Mouse (Mus musculus) liver, embryonic 13.5 days (tissue): Measurements from ENCODE around the gene Ric1. TPM values are rescaled to one million over a fixed set of nuclear protein-coding genes. Genes with fewer than 3 reads are reported as not detected.
"Not testable (repeated sequence)": the region's sequence is repeated elsewhere in the genome, so short reads cannot be mapped to it uniquely, and the experiment has no call there.

ENCODE experiments used
- ATAC-seq: fragments of 200-750 bp; cut with Nextera tagmentation; 2 replicates; pipeline ENCODE4 v1.8.0; 2017; ENCODE audit warnings: low read depth, mild to moderate bottlenecking, moderate number of reproducible peaks, moderate library complexity
- DNase-seq: peaks from one replicate; pipeline ENCODE4 v3.0.0; 2022
- H3K27ac ChIP-seq: fragments of 300-500 bp; sonication (generic); 2 replicates; pipeline ENCODE4 v1.5.1; 2015; ENCODE audit warnings: moderate library complexity, mild to moderate bottlenecking, inconsistent platforms
- H3K27me3 ChIP-seq: fragments of 300-500 bp; sonication (generic); 2 replicates; pipeline ENCODE4 v1.6.1; 2015; ENCODE audit warnings: mild to moderate bottlenecking, inconsistent platforms
- H3K36me3 ChIP-seq: fragments of 300-500 bp; sonication (generic); 2 replicates; pipeline ENCODE4 v1.6.1; 2015; ENCODE audit warnings: mild to moderate bottlenecking, inconsistent platforms
- H3K4me1 ChIP-seq: fragments of 300-500 bp; sonication (generic); replicated peaks from 2 replicates; pipeline ENCODE4 v1.6.1; 2015; ENCODE audit warnings: inconsistent platforms
- H3K4me2 ChIP-seq: fragments of 300-500 bp; sonication (generic); 2 replicates; pipeline ENCODE4 v1.6.1; 2015; ENCODE audit warnings: inconsistent platforms, mild to moderate bottlenecking, moderate library complexity
- H3K4me3 ChIP-seq: fragments of 300-500 bp; sonication (generic); replicated peaks from 2 replicates; pipeline ENCODE4 v1.5.1; 2015; ENCODE audit warnings: mild to moderate bottlenecking, inconsistent platforms
- H3K9ac ChIP-seq: fragments of 300-500 bp; sonication (generic); 2 replicates; pipeline ENCODE4 v1.6.1; 2015; ENCODE audit warnings: mild to moderate bottlenecking, inconsistent platforms
- H3K9me3 ChIP-seq: fragments of 300-500 bp; sonication (generic); replicated peaks from 2 replicates; pipeline ENCODE4 v1.6.1; 2016; ENCODE audit warnings: inconsistent platforms
- WGBS: fragments of 180-500 bp; shearing (Covaris S2); methylation state at CpG from one replicate; pipeline ENCODE4 v1.1.7; 2015; ENCODE audit not compliant: insufficient replicate concordance; 5-methylcytosine and 5-hydroxymethylcytosine counted together
- polyA plus RNA-seq: library from polyadenylated mRNA; unstranded; fragments of >200 nt; fragmentation: Nextera tagmentation; extraction: Ambion mirVana; gene quantifications from 2 replicates; pipeline ENCODE4 v1.2.1, GENCODE M21; 2015

The Ric1 gene
- polyA plus RNA-seq, 1 experiment from 2014 or later = 3.4 TPM

GRCm38 (mm10) chr19:29566512-29566911, 44.4 kb downstream of the Ric1 start:
- H3K9ac ChIP-seq = no peak overlapping the region
- no peak for ATAC-seq
- peaks cover 8% of the 10 kb centered on the region for H3K36me3 ChIP-seq
- no peak overlapping the region for H3K4me2 ChIP-seq
- no peaks in the 10 kb centered on the region for H3K9me3 ChIP-seq
- 15% methylated on average over 1 of the region's 1 CpGs for WGBS
- H3K27me3 ChIP-seq = no peaks in the 10 kb centered on the region
- DNase-seq = no peak
- no peaks in the 10 kb centered on the region for H3K4me1 ChIP-seq
- H3K27ac ChIP-seq = no peak overlapping the region
- H3K4me3 ChIP-seq = no peak overlapping the region

DNA sequence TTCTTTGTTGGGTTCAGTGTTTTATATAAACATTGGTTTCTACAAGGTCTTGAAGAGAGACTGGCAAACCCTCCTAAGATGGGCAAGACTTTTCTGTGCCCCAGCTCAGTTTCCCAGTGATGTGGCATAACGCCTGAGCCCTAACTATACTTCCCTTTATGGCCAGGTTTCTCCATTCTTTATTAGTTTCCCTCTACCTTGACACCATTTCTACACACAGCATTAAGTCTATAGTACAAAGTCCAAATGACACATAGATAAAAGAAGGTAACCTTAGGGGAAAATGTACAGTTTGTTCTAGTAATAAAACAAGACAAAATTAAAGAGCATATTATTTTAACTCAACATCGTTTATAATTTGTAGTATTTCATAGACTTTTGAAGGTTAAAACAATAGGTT, 60.4 kb downstream of the Ric1 start:
- ATAC-seq (no peak), DNase-seq (no peak)
- Histone ChIP-seq H3K36me3 (peaks cover 33% of the 10 kb centered on the region), H3K27me3 (no peaks in the 10 kb centered on the region), H3K4me1 (no peaks in the 10 kb centered on the region), H3K4me2 (no peak overlapping the region), H3K9me3 (no peaks in the 10 kb centered on the region), H3K9ac (no peak overlapping the region), H3K4me3 (no peak overlapping the region), H3K27ac (no peak overlapping the region)
- WGBS = 68% methylated on average over 2 of the region's 2 CpGs

GRCm38 (mm10) chr19:29583734-29584133, 61.7 kb downstream of the Ric1 start:
- H3K4me1 ChIP-seq = no peaks in the 10 kb centered on the region
- H3K36me3 ChIP-seq = peaks cover 41% of the 10 kb centered on the region
- no peak overlapping the region for H3K4me3 ChIP-seq
- no peak overlapping the region for H3K4me2 ChIP-seq
- no peak overlapping the region for H3K9ac ChIP-seq
- DNase-seq (no peak), ATAC-seq (no peak)
- H3K27ac ChIP-seq = no peak overlapping the region
- H3K9me3 ChIP-seq = no peaks in the 10 kb centered on the region
- no peaks in the 10 kb centered on the region for H3K27me3 ChIP-seq
- 80% methylated on average over 6 of the region's 6 CpGs for WGBS

DNA sequence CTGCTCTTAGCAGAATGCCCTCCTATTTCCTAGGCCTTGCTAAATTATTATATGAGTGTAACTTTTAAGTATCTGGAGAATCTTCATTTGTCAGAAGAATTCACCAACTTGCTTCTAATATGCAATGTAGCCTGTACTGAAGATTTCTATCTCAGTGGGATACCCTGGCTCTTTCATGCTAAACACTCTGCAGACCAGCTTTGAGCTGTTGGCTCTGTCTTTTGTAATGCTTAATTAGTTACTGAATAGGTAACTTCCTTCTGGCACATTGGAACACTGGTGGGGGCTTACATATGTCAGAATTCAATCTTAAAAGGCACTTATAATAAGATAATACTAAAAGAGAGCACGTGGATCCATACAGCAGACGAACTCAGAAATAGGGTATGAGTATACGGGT, 71.7 kb downstream of the Ric1 start:
- H3K4me2 ChIP-seq, DNase-seq, H3K9me3 ChIP-seq, H3K4me3 ChIP-seq, H3K9ac ChIP-seq, ATAC-seq, H3K27me3 ChIP-seq, H3K27ac ChIP-seq, H3K4me1 ChIP-seq: not testable (repeated sequence)
- WGBS = 78% methylated on average over 3 of the region's 3 CpGs
- peaks cover 29% of the 10 kb centered on the region for H3K36me3 ChIP-seq

GRCm38 (mm10) chr19:29596276-29596675, 74.2 kb downstream of the Ric1 start:
- DNase-seq = no peak
- no peaks in the 10 kb centered on the region for H3K27me3 ChIP-seq
- no peaks in the 10 kb centered on the region for H3K9me3 ChIP-seq
- H3K9ac ChIP-seq = no peak overlapping the region
- H3K36me3 ChIP-seq = peaks cover 36% of the 10 kb centered on the region
- 88% methylated on average over 3 of the region's 3 CpGs for WGBS
- no peak for ATAC-seq
- H3K4me3 ChIP-seq = no peak overlapping the region
- no peak overlapping the region for H3K4me2 ChIP-seq
- no peak overlapping the region for H3K27ac ChIP-seq
- H3K4me1 ChIP-seq = no peaks in the 10 kb centered on the region

DNA sequence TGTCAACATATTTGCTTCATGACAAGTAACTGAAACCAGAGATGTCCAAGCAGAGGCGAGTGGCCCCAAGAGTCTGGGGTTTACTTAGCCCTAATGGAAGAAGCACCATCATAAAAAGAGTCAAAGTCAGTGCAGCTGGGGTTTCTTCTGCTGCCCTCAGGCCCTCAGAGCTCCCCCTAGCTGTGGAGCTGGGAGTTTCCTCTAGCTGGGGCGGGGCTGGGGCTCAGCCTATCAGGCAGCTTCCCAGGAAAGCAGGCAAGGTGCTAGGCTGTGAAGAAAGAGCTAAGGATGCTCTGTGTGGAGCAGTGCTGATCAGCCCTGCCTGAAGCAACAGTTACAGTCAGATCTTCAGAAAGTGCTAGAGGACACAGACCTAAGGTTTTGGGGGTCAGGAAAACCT, 74.9 kb downstream of the Ric1 start:
- no peak overlapping the region for H3K4me3 ChIP-seq
- H3K4me1 ChIP-seq = no peaks in the 10 kb centered on the region
- DNase-seq (peak; percentile 24), ATAC-seq (peak; percentile 55; the same call in 1 of the 2 replicates)
- no peaks in the 10 kb centered on the region for H3K9me3 ChIP-seq
- H3K27ac ChIP-seq = no peak overlapping the region
- 72% methylated on average over 2 of the region's 2 CpGs for WGBS
- H3K9ac ChIP-seq = no peak overlapping the region
- H3K27me3 ChIP-seq = no peaks in the 10 kb centered on the region
- H3K36me3 ChIP-seq = peaks cover 36% of the 10 kb centered on the region
- no peak overlapping the region for H3K4me2 ChIP-seq

DNA sequence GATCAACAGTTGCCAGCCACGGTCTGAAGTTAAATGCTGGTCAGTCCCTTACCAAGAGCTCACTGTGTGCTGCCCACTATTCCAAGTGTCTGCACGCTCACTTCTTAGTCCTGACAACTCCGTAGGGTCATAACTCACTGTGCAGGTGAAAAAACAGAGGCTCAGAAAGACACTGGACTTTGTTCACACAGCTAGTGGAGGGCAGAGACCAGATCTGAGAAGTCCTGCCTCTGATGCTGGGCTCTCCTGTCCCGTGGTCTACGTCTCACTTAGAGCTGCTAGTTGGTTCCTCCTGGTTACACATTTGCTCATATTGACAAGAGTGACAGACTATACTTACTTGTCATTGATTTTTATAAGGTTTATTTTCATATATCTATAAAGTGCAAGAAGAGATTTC, 76.9 kb downstream of the Ric1 start:
- no peak for ATAC-seq
- Histone ChIP-seq H3K4me3 (no peak overlapping the region), H3K9ac (no peak overlapping the region), H3K36me3 (peaks cover 47% of the 10 kb centered on the region), H3K27ac (no peak overlapping the region), H3K9me3 (no peaks in the 10 kb centered on the region), H3K4me2 (no peak overlapping the region), H3K27me3 (no peaks in the 10 kb centered on the region), H3K4me1 (no peaks in the 10 kb centered on the region)
- 72% methylated on average over 5 of the region's 5 CpGs for WGBS
- DNase-seq = no peak

GRCm38 (mm10) chr19:29603548-29604353, 81.7 kb downstream of the Ric1 start:
- H3K4me1 ChIP-seq = no peaks in the 10 kb centered on the region
- ATAC-seq = no peak
- 73% methylated on average over 14 of the region's 14 CpGs for WGBS
- no peaks in the 10 kb centered on the region for H3K9me3 ChIP-seq
- no peak overlapping the region for H3K27ac ChIP-seq
- DNase-seq = no peak
- no peak overlapping the region for H3K4me2 ChIP-seq
- H3K27me3 ChIP-seq = no peaks in the 10 kb centered on the region
- H3K9ac ChIP-seq = no peak overlapping the region
- no peak overlapping the region for H3K4me3 ChIP-seq
- peaks cover 30% of the 10 kb centered on the region for H3K36me3 ChIP-seq

- DNase-seq = no peak
- ATAC-seq = no peak
- Histone ChIP-seq H3K4me3 (no peak overlapping the region), H3K4me2 (no peak overlapping the region), H3K4me1 (no peaks in the 10 kb centered on the region; the same call in 1 of the 2 replicates), H3K9me3 (no peaks in the 10 kb centered on the region), H3K27ac (no peak overlapping the region), H3K9ac (no peak overlapping the region), H3K36me3 (peaks cover 23% of the 10 kb centered on the region), H3K27me3 (no peaks in the 10 kb centered on the region)
- WGBS = 89% methylated on average over 3 of the region's 3 CpGs
Observed at GRCm38 (mm10) chr19:29604653-29605052, 82.6 kb downstream of the Ric1 start.

DNA sequence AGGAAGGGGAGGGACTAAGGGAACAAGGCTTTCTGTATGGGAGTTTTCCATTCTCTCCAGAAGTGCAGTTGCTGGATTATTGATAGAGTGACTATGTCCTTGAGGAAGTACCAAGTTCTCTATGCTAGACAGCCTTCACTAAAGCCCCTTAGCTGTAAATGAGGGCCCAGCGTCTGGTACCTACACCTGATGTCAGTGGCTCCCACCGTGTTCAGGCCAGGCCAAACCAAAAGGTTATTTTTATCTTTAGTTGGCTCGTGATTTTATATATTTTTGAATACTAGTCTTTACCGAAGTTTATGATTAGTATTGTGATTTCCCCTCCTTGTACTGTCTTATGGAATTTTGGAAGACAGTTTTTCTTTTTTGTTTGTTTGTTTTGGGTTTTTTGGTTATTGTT, 85.4 kb downstream of the Ric1 start:
- no peak overlapping the region for H3K27ac ChIP-seq
- peaks cover 13% of the 10 kb centered on the region for H3K4me1 ChIP-seq
- peaks cover 31% of the 10 kb centered on the region for H3K36me3 ChIP-seq
- no peaks in the 10 kb centered on the region for H3K27me3 ChIP-seq
- H3K9ac ChIP-seq = no peak overlapping the region
- 79% methylated on average over 4 of the region's 4 CpGs for WGBS
- H3K4me3 ChIP-seq = no peak overlapping the region
- DNase-seq = no peak
- ATAC-seq = no peak
- H3K9me3 ChIP-seq = no peaks in the 10 kb centered on the region
- H3K4me2 ChIP-seq = no peak overlapping the region

- Histone ChIP-seq H3K4me3 (no peak overlapping the region), H3K36me3 (peaks cover 35% of the 10 kb centered on the region), H3K4me1 (peaks cover 13% of the 10 kb centered on the region), H3K9ac (no peak overlapping the region), H3K4me2 (no peak overlapping the region), H3K27me3 (no peaks in the 10 kb centered on the region), H3K9me3 (no peaks in the 10 kb centered on the region), H3K27ac (no peak overlapping the region; the same call in 1 of the 2 replicates)
- DNase-seq (no peak), ATAC-seq (no peak)
- WGBS = 72% methylated on average over 4 of the region's 4 CpGs
Observed at GRCm38 (mm10) chr19:29608212-29608611, 86.1 kb downstream of the Ric1 start.

DNA sequence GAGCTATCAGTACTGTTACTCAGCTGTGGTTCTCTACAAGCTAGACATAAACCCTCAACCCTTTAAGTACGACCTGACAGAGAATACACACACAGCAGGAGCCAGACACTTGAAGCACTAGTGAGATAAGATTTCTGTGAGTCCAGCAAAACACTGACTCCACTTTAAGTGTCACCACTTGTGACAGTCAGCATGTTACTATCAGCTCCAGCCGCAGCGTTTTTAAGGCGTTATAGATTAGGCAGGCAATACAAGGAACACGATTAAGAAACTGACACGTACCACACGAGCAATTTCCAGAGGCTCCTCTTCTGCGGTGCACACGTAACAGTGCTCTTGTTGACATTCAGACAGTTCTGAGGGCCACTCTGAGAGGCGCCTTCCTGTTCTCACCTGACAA, 88.8 kb downstream of the Ric1 start:
- H3K9me3 ChIP-seq = no peaks in the 10 kb centered on the region
- no peak overlapping the region for H3K9ac ChIP-seq
- 0 out of 2 replicates have a peak overlapping the region, but pooled peaks have one; percentile 0 for H3K4me2 ChIP-seq
- H3K36me3 ChIP-seq = peaks cover 48% of the 10 kb centered on the region
- peak overlapping the region; percentile 55; the same call in 1 of the 2 replicates for H3K27ac ChIP-seq
- peaks cover 13% of the 10 kb centered on the region for H3K4me1 ChIP-seq
- no peak overlapping the region for H3K4me3 ChIP-seq
- ATAC-seq (peak; percentile 92), DNase-seq (peak; percentile 51)
- WGBS = 43% methylated on average over 10 of the region's 10 CpGs
- no peaks in the 10 kb centered on the region for H3K27me3 ChIP-seq
